Mouse (Mus musculus): ENCODE results near the gene Mad1l1.

Mad1l1 gene

DNA sequence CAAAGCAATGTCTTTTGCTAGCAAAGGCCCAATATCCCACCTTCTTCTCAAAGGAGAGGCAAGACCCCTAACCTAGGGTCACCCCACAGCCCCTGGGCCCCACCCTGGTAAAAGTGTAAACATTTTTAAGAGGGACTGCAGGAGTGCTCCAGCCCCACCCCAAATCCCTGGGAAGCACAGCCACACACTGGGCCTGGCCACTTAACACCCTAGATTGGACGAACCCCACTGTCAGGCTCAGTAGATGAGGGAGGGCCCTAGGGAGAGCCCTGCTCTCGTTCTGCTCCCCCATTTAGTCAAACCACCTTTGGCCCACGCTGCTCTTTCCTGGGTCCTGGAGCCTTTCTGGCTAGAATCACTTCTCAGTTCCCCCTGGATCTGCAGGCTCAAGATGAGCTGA is 145.0 kb downstream of the Mad1l1 start:
- no peak for DNase-seq (ENCODE audit: low spot score)

DNA sequence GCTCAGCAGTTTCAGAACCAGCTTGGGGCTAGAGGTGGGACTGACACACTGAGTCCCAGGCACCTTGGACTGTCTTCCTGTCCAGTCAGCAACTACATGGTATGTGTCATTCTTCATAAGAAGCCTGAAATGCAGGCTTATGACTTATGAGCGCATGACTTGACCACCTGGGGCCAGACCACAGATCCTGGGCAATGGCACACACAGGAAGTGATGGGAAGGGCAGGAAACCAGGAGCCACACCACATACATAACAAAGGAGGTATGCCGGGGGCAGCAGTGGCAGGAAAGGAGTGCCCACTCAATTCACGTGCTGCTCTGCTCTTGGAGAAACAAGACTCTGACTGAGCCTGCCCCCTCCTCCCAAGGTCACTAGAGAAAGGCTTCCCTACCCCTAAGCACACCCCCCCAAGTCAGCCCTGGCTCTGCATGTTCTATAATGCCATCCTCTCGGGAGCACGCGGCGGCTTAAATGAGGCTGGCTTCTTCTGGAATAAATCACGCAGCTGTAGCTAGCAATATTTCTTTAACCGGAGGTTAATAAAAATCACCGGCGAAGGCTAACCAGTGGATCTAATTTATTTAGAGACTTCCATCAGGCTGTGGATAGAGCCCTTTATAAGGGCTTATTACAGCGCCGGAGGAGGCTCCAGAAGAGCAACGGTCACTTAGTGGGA is 146.4 kb downstream of the Mad1l1 start:
- no peak for DNase-seq (ENCODE audit: low spot score)

DNA sequence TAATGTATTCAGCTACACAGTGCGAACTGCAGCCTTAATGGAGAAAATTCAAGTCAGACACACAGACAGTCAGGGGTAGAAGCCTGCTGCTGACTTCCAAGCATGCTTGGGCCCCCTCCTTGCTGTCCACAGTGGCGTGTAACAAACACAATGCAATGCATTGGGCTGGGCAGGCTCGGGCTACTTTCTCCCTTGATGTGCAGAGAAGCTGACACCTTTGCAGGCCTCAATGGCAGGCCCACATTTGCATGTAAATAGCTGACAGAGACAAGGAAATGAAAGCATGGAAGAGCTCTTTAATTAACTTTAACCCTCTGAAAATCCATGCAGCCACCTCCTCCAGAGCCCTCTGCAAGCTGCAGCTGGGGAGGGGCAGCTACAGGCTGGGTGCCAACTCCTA is 147.3 kb downstream of the Mad1l1 start:
- DNase-seq (ENCODE audit: low spot score): no peak

DNA sequence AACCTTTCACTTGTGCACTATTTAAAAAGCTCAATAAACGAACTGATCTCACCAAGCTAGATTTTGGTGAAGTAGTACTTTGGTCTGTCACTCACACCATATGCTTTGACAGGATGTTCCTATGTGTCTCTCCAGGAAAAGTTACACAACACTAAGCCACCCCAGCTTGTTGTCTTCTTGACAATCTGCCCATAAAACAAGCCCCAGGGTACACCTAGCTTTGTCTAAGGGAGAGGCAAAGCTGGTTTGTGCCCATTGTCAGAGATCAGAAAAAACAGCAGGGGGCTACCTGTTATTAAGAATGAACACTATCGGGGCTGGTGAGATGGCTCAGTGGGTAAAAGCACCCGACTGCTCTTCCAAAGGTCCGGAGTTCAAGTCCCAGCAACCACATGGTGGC is 148.2 kb downstream of the Mad1l1 start:
- DNase-seq (ENCODE audit: low spot score): no peak

DNA sequence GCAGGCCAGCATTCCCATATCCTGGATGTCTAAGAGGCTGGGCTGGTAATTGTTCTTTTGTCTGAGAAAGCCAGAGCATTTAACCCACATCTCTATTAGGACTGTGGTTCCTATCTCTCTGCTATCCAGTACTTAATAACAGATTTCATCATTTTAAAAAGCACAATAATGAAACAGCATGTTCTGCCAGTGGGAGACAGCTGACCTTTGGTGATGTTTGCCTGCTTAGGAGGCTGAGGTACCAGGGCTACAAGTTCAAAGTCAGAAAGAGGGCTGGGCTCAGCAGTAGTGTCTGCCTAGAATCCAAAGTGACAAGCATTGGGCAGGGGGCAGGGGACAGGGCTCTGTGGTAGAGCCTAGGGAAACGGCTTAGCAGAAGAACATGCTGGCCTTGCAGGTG is 149.6 kb downstream of the Mad1l1 start:
- DNase-seq (ENCODE audit: low spot score): no peak

DNA sequence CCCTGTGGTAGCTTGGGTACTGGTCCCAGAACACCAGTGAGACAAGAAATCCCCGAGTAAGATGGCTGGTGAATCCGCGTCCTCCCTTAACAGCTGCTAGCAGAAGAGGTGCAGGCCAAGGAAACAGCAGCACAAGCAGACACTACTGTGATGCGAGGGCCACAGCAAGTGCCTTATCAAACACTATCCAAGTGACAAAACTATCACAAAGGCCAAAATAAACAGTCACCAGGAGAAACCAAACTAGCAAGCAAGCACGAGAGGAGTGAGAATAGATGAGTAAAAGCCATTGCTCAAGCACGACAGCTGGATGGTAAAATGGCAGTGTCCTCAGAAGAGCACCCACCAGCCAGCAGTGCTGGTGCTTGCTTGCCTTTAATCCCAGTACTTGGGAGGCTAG is 153.8 kb downstream of the Mad1l1 start:
- no peak for DNase-seq (ENCODE audit: low spot score)

DNA sequence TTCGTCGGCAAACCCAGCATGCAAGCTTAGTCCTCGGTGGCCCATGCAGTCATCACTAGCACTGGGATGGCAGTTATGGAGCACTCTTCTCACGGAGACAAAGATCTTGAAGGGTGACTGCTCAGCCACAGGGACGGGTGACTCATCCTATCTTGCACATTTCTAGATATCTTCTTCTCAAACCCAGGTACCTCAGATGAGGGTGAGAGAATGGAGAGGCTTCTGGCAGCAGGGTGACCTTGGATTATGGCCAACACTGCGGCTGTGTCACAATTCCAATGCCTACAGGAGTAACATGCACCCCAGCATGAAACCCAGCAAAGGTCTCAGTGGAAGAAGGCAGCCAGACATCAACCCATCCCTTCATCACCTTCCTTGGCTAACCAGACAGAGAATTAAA is 154.3 kb downstream of the Mad1l1 start:
- no peak for DNase-seq (ENCODE audit: low spot score)

DNA sequence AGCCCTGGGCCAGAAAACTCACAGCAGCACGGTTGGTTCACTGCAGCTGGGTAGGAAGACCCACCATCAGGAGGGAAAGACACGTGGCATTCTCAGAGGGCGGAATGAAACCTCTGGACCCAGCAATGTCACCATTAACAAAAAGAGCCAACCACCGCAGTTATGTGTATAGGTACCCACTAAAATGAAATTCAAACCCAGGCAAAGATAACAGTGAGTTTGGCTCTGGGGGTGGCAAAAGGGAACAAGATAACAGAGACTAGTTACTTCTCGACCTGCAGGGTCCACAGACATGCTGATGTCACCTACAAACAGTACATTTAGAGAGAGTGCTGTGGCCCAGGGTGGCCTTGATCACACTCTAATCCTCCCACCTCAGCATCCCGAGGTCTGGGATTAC is 157.4 kb downstream of the Mad1l1 start:
- no peak for DNase-seq (ENCODE audit: low spot score)

DNA sequence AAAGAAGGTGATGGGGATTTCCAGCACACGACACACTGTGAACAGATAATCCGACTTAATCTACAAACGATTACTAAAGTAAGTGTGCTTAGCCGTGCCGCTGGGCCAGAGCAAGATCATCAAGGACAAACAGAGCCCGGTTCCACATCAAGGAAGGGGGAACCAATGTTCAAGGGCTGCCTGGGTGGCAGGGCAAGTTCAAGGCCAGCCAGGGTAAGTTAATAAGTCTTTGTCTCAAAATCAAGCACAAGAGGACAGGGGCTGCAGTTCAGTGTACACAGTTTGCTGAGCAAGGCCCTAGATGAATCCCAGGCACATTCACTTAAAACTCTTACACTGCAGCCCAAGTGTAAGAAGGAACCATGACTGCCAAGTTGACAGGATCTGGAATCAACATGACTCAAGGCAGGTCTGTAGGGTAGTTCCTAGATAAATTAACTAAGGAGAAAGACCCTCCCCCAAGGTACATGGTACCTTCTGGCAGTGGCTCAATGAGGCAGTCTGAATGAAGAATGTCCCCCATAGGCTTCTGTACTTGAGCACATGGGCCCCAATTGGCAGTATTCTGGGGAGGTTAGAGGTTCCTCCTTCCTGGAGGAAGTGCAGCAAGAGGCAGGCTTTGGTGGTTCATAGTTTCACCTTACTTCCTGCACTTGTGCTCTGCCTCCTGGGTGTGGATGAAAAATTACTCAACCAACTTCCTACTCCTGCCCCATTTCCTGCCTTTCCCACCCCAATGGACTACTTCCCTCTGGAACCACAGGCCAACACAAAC is 159.1 kb downstream of the Mad1l1 start:
- DNase-seq (ENCODE audit: low spot score): no peak

DNA sequence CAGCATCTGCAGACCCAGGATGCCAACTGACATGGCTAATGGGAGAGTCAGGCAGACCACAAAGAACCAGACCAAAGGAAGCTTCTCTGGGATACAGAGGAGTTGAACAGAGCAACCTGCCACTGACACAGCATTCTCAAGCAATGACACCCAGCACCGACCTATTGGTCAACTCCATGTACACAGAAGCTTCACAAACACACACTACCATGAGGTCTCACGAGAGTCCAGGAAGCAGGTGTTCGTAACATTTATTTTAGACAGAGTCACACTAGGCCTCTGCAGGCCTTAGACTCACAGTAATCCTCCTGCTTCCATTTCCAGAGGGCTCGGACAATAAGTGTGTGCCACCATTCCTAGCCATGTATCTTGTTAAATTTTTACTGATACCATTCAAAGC is 162.3 kb downstream of the Mad1l1 start:
- no peak for DNase-seq (ENCODE audit: low spot score)

DNA sequence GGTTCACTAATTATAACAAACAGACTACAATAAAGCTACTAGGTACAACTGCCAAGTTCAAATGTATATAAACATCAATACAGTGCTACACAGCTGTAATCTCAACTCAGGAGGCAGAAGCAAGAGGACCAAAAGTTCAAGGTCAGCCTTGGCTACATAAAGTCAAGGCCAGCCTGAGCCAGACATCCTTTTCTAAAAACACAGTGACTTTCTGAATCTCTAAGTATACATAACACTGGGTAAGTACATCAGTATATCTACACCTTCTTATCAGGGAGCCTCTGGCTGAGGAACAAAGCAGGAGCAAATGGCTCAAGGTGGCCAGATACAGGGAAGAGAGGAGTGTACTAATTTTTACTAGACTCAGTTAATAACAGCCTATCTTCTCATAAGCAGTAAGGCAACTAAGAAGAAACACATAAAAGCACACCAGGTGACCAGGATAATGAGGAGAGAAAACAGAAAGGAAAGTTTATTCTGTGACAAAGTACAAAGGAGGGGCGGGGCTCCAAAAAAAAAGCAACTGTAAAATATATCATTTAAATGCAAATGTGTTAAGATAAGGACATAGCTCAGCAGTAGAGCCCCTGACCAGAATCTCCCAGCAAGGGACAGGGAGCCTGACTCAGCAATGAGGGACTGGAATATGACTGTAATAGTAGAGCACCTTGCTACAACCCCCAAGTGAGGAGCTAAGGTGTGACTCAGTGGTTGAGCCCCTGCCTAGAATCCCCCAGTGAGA is 163.3 kb downstream of the Mad1l1 start:
- DNase-seq (ENCODE audit: low spot score): no peak

DNA sequence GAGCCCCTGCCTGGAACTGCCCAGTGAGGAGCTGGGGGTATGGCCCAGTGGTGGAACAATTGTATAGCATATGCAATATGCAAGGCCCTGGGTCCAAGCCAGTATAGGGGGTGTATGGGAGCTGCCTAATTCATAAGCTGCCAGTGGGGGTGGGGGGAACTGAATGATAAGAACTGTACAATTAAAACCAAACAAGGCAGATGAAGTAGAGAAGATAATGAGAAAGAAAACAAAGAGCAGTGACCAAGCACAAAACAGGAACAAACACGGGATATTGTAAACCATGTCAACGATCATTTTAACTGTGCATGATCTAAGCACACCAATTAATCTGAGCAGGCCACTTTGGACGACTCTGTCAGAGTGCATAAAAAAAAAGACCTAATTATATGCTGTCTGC is 167.2 kb downstream of the Mad1l1 start:
- no peak for DNase-seq (ENCODE audit: low spot score)

DNA sequence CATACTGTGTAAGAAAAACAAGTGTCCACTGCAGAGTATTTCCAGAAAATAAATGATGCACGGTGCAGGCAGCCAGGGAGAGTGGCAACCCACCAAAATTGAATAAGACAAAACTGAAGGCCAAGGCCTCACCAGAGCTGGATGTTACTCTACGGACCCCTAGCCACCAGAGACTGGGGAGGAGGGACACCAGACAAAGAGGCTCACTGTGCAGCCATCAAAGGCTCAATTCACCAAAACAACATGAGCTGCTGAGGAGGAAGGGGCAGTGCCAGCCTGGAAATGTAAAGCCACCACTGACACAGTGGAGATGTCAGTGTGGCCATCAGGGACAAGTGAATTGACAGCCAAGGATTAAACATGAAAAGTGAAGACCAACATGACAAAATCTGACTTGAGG is 169.5 kb downstream of the Mad1l1 start:
- no peak for DNase-seq (ENCODE audit: low spot score)

DNA sequence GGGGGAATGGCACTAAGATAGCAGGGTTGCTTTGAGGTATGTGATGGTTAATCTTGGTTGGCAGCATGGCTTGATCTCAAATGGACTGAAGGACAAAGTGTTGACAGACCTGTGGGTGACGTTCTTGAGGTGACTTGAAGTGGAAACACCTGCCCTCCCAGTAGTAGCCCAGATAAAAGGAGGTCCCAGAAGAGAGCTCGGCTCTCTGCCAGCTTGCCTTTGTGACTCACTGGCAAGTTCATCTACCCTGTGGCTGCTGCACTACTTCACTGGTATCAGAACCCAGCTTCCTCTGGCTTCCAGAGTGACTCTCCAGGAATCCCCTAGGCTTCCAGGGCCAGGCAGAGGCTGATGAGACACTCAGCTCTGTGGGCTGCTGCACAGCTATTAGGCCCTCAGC is 170.2 kb downstream of the Mad1l1 start:
- DNase-seq (ENCODE audit: low spot score): no peak

DNA sequence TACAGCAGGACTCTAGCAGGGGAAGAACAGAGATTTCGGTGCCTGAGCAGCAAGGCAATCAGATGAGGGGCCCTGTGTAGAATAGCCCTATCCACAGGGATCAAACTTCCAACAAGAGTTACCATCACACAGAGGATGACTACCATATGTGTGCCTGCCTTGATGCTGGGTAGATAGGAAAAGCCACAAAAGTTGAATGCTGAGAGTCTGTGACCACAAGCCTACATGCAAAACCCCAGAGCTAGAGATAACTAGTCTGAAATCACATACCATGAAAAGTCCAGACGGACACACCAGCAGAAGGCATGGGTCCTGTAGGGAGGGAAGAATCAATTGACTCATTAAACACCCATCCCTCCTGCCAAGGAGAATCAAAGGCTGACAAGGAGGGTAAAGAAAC is 170.7 kb downstream of the Mad1l1 start:
- no peak for DNase-seq (ENCODE audit: low spot score)

DNA sequence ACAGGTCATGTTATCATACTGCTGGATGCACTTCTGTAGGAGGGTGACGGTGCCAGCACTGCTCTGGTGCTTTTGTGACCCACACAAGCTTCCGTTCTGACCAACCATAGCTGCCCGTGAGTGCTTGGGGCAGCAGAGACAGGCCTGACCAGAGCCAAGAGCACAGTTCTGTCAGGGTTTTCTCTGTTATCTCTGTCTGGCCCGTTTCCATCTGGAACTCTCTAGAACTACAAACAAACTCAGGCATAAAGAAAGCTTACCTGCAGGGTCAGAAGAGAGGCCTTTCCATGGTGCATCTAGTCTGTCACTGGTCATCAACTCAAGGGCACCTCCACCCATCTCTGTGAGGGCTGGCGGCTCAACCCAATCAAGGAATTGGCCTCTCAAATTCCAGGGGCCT is 171.2 kb downstream of the Mad1l1 start:
- no peak for DNase-seq (ENCODE audit: low spot score)

DNA sequence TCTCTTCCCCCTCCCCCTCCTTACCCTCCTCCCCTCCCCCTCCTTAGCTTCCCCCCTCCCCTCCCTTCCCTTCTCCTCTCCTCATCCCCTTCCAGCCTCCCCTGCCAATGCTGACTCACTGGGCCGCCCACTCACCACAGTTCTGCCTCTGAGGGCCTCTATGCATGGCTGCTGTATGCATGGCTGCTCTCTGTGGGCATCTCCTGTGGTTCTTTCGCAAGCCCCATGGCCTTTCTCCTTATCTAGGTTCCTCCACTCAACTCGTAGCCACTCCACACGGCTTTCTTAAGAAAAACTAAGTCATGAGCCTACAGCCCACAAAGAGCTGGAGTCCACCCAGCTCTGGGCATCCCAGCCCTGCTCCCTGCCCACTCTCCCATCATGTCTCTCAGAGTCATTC is 172.1 kb downstream of the Mad1l1 start:
- DNase-seq (ENCODE audit: low spot score): no peak

DNA sequence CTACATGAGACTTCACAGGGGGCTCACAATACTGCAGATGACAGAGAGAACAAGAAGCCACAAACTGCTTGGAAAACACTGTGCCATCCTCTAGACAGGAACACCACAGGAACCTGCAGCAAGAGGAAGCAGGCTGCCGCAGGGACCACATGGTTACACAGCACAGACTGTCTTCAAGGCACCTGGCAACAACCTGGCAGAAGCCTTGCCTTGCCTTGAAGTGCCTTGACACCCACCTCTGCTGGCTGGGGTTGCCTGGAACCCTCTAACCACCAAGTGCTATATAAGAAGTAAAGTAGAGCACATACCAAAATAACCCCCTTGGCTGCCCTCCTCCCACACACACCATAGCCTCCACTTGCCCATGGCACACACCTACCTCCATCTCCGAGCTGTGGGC is 177.8 kb downstream of the Mad1l1 start:
- DNase-seq (ENCODE audit: low spot score): no peak

DNA sequence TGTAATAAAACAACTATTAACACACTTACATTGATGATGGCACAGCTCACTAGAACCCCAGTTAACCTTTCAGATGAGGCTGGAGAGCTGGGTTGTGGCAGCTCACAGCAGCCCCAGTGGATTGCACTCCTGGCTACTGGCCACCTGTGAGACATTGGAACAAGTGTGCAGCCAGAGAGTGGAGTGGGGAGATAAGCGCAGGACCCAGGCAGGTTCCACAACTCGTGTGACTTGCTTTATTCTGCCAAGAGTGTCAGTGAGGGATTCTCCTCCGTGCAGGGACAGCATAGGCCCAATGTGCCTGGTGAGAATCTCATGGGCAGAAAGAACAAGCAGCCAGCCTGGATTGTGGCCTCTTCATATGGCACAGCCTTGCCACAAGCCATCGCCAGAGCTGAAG is 180.0 kb downstream of the Mad1l1 start:
- no peak for DNase-seq (ENCODE audit: low spot score)

DNA sequence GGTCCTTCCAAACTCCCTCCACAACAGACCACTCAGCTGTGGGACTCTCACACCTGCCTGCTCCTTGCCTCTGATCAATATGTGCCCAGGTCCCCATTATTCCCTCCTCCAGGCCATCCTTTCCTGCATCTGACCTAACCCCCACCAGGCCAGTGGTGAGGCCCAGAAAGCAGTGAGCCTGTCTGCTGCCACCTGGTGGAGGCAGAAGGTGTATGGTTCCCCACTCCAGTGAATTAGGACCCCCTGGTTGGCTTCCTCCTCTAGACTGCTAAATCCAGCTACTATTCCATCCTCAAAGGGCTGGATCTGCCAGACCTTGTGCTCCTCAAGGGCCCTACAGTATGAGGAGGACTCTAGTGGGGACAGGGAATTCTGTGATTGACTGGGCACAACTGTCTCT is 181.1 kb downstream of the Mad1l1 start:
- DNase-seq (ENCODE audit: low spot score): peak; percentile 20

DNA sequence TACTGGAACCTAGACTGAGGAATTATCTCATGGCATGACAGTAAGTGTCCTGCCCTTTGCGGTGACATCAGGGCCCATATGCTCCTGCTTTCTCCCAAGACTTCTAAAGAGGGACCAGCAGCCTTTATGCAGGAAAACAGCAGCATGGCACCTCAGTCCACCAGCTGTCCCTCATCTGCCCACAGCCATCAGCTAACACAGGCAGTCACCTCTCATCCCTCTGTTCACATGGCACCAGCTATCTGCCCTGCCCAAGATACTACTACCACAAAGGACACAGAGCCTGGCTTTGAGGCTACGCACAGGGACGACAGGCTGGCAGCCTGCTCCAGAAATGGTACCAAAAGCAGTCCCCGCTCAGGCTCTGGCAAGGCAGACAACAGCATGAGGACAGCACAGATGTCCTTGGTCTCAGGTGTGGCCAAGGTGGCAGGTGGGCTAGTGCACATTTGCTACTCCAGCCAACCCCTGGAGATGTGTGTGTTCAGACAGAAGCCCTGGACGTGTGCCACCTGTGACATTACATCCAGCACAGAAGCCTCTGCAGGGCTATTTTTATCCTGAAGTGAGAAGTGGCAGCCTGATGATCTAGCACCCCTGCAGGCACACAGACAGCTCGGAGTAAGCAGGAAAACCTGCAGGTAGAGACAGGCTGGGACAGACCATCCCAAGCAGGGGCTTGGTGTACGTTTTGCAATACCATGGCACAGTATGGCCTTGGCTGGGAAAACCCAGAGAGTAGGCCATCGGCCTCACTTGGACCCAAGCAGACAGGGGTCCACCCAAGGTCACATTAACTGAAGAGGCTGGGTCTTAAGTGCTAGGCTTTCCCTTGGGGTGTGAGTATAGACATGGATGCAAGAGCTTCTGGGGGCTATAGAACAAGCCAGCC is 185.4 kb downstream of the Mad1l1 start:
- DNase-seq (ENCODE audit: low spot score): no peak

DNA sequence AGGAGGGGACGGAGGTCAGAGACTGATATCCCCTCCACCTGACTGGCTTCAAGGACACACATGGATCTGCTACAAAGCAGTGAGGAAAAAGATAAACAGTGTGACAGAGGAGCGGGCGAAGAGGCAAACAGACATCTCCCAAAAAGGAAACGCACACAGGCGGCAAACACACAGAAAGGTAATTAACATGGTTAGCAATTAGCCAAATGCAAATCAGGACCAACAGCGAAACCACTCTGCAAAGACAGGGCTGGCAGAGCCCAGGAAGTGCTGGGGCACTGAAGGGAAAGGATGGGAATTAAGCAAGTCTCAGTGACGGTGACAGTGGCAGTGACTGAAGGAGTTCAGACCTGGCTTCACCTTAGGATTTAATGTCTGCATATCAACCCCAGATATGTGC is 187.3 kb downstream of the Mad1l1 start:
- no peak for DNase-seq (ENCODE audit: low spot score)
